Comparison of ENCODE assay signal across 9 mouse cellular contexts in genomic region chr7:35836851-35837250, GRCm38 (mm10). TPM values are rescaled to one million over a fixed set of nuclear protein-coding genes. Genes with fewer than 3 reads are reported as not detected.
DNase-seq lines count a peak whose midpoint lies in the region; ATAC-seq lines count a peak whose summit lies in the region.
"Had no signal": no experiment of that assay in that cellular context is flagged by ENCODE, and none has a peak within 500 bp of the region (broad histone marks: within the 10 kb centered on the region; RNA-seq: fewer than 3 reads in every experiment).

No protein-coding gene starts in this region.

- no peak for ATAC-seq in embryonic facial prominence, embryonic 14.5 days (ENCODE audit: low read depth)
- no peak for ATAC-seq in neural tube, embryonic 13.5 days (ENCODE audit: low read depth)
- no peak for ATAC-seq in kidney, embryonic 16.5 days (ENCODE audit: low FRiP score, low TSS enrichment)

- H3K9ac ChIP-seq in embryonic facial prominence, embryonic 14.5 days (ENCODE audit: low read depth, low read length): no peak overlapping the region
- H3K9ac ChIP-seq in neural tube, embryonic 13.5 days: no peak overlapping the region
- no peak overlapping the region for H3K9ac ChIP-seq in kidney, embryonic 16.5 days (replicated peaks; ENCODE audit: low read length)

- H3K36me3 ChIP-seq in embryonic facial prominence, embryonic 14.5 days (ENCODE audit: control insufficient read depth, insufficient read depth, low read length): no peaks in the 10 kb centered on the region
- H3K36me3 ChIP-seq in embryonic facial prominence, embryonic 10.5 days (replicated peaks): no peaks in the 10 kb centered on the region
- no peaks in the 10 kb centered on the region for H3K36me3 ChIP-seq in neural tube, embryonic 13.5 days
- H3K36me3 ChIP-seq in kidney, embryonic 16.5 days (ENCODE audit: insufficient read depth, low read length): no peaks in the 10 kb centered on the region

- H3K4me1 ChIP-seq in embryonic facial prominence, embryonic 14.5 days (ENCODE audit: control insufficient read depth, insufficient read depth, low read length): no peaks in the 10 kb centered on the region
- no peaks in the 10 kb centered on the region for H3K4me1 ChIP-seq in embryonic facial prominence, embryonic 10.5 days
- H3K4me1 ChIP-seq in neural tube, embryonic 13.5 days (replicated peaks): peaks cover 16% of the 10 kb centered on the region
- no peaks in the 10 kb centered on the region for H3K4me1 ChIP-seq in kidney, embryonic 16.5 days (ENCODE audit: insufficient read depth, low read length)

- no peak overlapping the region for H3K4me2 ChIP-seq in embryonic facial prominence, embryonic 14.5 days (ENCODE audit: low read depth, low read length)
- H3K4me2 ChIP-seq in neural tube, embryonic 13.5 days: no peak overlapping the region
- H3K4me2 ChIP-seq in kidney, embryonic 16.5 days (replicated peaks; ENCODE audit: low read depth, low read length): 0 out of 2 replicates have a peak overlapping the region, but pooled peaks have one; percentile 13

- H3K4me3 ChIP-seq in embryonic facial prominence, embryonic 14.5 days (ENCODE audit: low read depth, low read length): no peak overlapping the region
- no peak overlapping the region for H3K4me3 ChIP-seq in embryonic facial prominence, embryonic 10.5 days
- no peak overlapping the region for H3K4me3 ChIP-seq in neural tube, embryonic 13.5 days
- H3K4me3 ChIP-seq in kidney, embryonic 16.5 days (ENCODE audit: low read length): no peak overlapping the region
- H3K4me3 ChIP-seq: left cerebral cortex, adult 2 months had no signal

- H3K27ac ChIP-seq in embryonic facial prominence, embryonic 14.5 days (replicated peaks; ENCODE audit: low read depth, low read length): no peak overlapping the region
- H3K27ac ChIP-seq in embryonic facial prominence, embryonic 10.5 days (replicated peaks): no peak overlapping the region
- peak overlapping the region; percentile 53; the same call in 1 of the 2 replicates for H3K27ac ChIP-seq in neural tube, embryonic 13.5 days (replicated peaks)
- no peak overlapping the region for H3K27ac ChIP-seq in kidney, embryonic 16.5 days (ENCODE audit: low read length)
- H3K27ac ChIP-seq: left cerebral cortex, adult 2 months had no signal

- H3K9me3 ChIP-seq in embryonic facial prominence, embryonic 14.5 days (ENCODE audit: control insufficient read depth, low read length): no peaks in the 10 kb centered on the region
- no peaks in the 10 kb centered on the region for H3K9me3 ChIP-seq in embryonic facial prominence, embryonic 10.5 days
- no peaks in the 10 kb centered on the region for H3K9me3 ChIP-seq in neural tube, embryonic 13.5 days
- no peaks in the 10 kb centered on the region for H3K9me3 ChIP-seq in kidney, embryonic 16.5 days (ENCODE audit: low read length)

- 52% methylated on average over 19 of the region's 19 CpGs for WGBS in embryonic facial prominence, embryonic 14.5 days
- 84% methylated on average over 19 of the region's 19 CpGs for WGBS in embryonic facial prominence, embryonic 10.5 days
- WGBS in neural tube, embryonic 13.5 days: 80% methylated on average over 19 of the region's 19 CpGs
- WGBS in kidney, embryonic 16.5 days: 53% methylated on average over 19 of the region's 19 CpGs

- DNase-seq in embryonic facial prominence, embryonic 14.5 days (ENCODE audit: low spot score): peak; percentile 28
- no peak for DNase-seq in embryonic facial prominence, embryonic 10.5 days (ENCODE audit: low spot score)
- no peak for DNase-seq in neural tube, embryonic 10.5 days (ENCODE audit: extremely low spot score, low spot score)
- peak; percentile 70 for DNase-seq in lung, postnatal 14 days
- DNase-seq in embryo, embryonic 10.5 days (ENCODE audit: low spot score): no peak
- no peak for DNase-seq in thymus, postnatal 10 days (ENCODE audit: low spot score in 2 of 2)

- H3K27me3 ChIP-seq in embryonic facial prominence, embryonic 14.5 days (replicated peaks; ENCODE audit: control insufficient read depth, insufficient read depth, low read length): no peaks in the 10 kb centered on the region
- H3K27me3 ChIP-seq in embryonic facial prominence, embryonic 10.5 days (replicated peaks; ENCODE audit: low read depth, poor library complexity, severe bottlenecking): no peaks in the 10 kb centered on the region
- no peaks in the 10 kb centered on the region for H3K27me3 ChIP-seq in neural tube, embryonic 13.5 days
- H3K27me3 ChIP-seq in kidney, embryonic 16.5 days (ENCODE audit: insufficient read depth, low read length): no peaks in the 10 kb centered on the region

RNA-seq across cellular contexts. Expression of gene Zfp507, which starts 34.0 kb away (rescaled TPM):
- 17.8 TPM in 2 replicates for polyA plus RNA-seq in embryonic facial prominence, embryonic 14.5 days (2014; fragmentation: Nextera tagmentation; extraction: Ambion mirVana)
- 19.4 and 21.2 TPM in 2 replicates for polyA plus RNA-seq in embryonic facial prominence, embryonic 10.5 days (2016; fragmentation: Nextera tagmentation; extraction: Ambion mirVana)
- polyA plus RNA-seq in neural tube, embryonic 13.5 days (2015; fragmentation: Nextera tagmentation; extraction: Ambion mirVana): 17.1 and 17.8 TPM in 2 replicates
- polyA plus RNA-seq in kidney, embryonic 16.5 days (2015; fragmentation: Nextera tagmentation; extraction: Ambion mirVana): 15.5 and 16.5 TPM in 2 replicates

Comparison
In these comparisons a context has a peak if more than half of its experiments do, and no peak if none do; other contexts are left out.
1. DNase-seq: peak in embryonic facial prominence, embryonic 14.5 days (single experiment) and lung, postnatal 14 days (single experiment); none in embryonic facial prominence, embryonic 10.5 days (single experiment), neural tube, embryonic 10.5 days (single experiment), embryo, embryonic 10.5 days (single experiment) and thymus, postnatal 10 days (0 of 2).